Mouse (Mus musculus): ENCODE data around the gene Dync2h1. TPM values are rescaled to one million over a fixed set of nuclear protein-coding genes. Genes with fewer than 3 reads are reported as not detected.

The Dync2h1 gene
- polyA plus RNA-seq, 1 experiment = 0.63 TPM

- H3K79me2 ChIP-seq (ENCODE audit: control insufficient read depth, insufficient read depth) = no peaks in the 10 kb centered on the region
These were observed 133.7 kb downstream of the Dync2h1 start for GRCm38 (mm10) chr9:7050588-7050987.

GRCm38 (mm10) chr9:7042635-7043273 lies 141.5 kb downstream of the Dync2h1 start:
- TF ChIP-seq USF1 (IDR thresholded peaks at IDR 0.05; ENCODE audit: low read depth) (no peak), CEBPB (IDR thresholded peaks at IDR 0.05; ENCODE audit: low read depth) (no peak), MYOD1 (IDR thresholded peaks at IDR 0.05; ENCODE audit: control insufficient read depth, insufficient read length, low read depth) (no peak), CTCF (IDR thresholded peaks at IDR 0.05; ENCODE audit: control insufficient read depth, insufficient read depth, insufficient read length) (no peak), FOSL1 (IDR thresholded peaks at IDR 0.05; ENCODE audit: insufficient read depth, low read length, poor library complexity, severe bottlenecking) (no peak), MYOG (IDR thresholded peaks at IDR 0.05; ENCODE audit: control insufficient read depth, extremely low read depth, insufficient read length) (no peak), MAX (IDR thresholded peaks at IDR 0.05) (no peak)
- H3K79me3 ChIP-seq (ENCODE audit: low read depth) = no peaks in the 10 kb centered on the region
- H3K4me3 ChIP-seq (ENCODE audit: insufficient read depth, poor library complexity, severe bottlenecking) = no peak overlapping the region
- H3K79me2 ChIP-seq (ENCODE audit: control insufficient read depth, insufficient read depth) = no peaks in the 10 kb centered on the region
- no peak overlapping the region for H3ac ChIP-seq (ENCODE audit: control insufficient read depth, insufficient read length, low read depth)
- H3K27me3 ChIP-seq (ENCODE audit: control insufficient read depth, insufficient read depth, insufficient read length) = no peaks in the 10 kb centered on the region
- H3K36me3 ChIP-seq (ENCODE audit: control insufficient read depth, insufficient read depth) = peaks cover 5% of the 10 kb centered on the region

More at GRCm38 (mm10) chr9:7050588-7050987, 133.7 kb downstream of the Dync2h1 start:
- Histone ChIP-seq H3K79me3 (ENCODE audit: low read depth) (no peaks in the 10 kb centered on the region), H3K4me3 (ENCODE audit: insufficient read depth, poor library complexity, severe bottlenecking) (no peak overlapping the region), H3K36me3 (ENCODE audit: control insufficient read depth, insufficient read depth) (no peaks in the 10 kb centered on the region), H3ac (ENCODE audit: control insufficient read depth, insufficient read length, low read depth) (no peak overlapping the region), H3K27me3 (ENCODE audit: control insufficient read depth, insufficient read depth, insufficient read length) (no peaks in the 10 kb centered on the region)
- TF ChIP-seq CEBPB (IDR thresholded peaks at IDR 0.05; ENCODE audit: low read depth) = no peak
- no peak for TF ChIP-seq MAX (IDR thresholded peaks at IDR 0.05)
- no peak for TF ChIP-seq FOSL1 (IDR thresholded peaks at IDR 0.05; ENCODE audit: insufficient read depth, low read length, poor library complexity, severe bottlenecking)
- no peak for TF ChIP-seq MYOG (IDR thresholded peaks at IDR 0.05; ENCODE audit: control insufficient read depth, extremely low read depth, insufficient read length)
- no peak for TF ChIP-seq MYOD1 (IDR thresholded peaks at IDR 0.05; ENCODE audit: control insufficient read depth, insufficient read length, low read depth)
- TF ChIP-seq CTCF (IDR thresholded peaks at IDR 0.05; ENCODE audit: control insufficient read depth, insufficient read depth, insufficient read length) = no peak
- TF ChIP-seq USF1 (IDR thresholded peaks at IDR 0.05; ENCODE audit: low read depth) = no peak

DNA sequence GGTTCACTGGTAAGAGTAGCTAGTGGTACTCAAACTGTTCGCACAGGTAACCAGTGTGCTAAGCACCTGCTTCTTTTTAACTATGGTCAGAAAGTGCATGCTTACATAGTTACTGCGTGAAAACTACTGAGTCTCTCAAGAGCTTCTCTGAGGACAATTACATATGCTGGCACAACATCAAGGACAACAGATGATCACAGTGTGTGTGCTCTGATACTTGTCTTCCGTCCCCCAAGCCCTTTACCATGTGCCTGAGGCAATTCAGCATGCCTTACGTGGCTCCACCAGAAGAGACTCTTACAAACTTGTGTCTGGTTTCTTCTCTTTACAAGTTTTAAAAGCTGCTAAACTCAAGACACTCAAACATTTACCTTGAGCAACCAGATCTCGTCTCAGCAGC lies 143.0 kb downstream of the Dync2h1 start:
- no peak for TF ChIP-seq USF1 (IDR thresholded peaks at IDR 0.05; ENCODE audit: low read depth)
- TF ChIP-seq FOSL1 (IDR thresholded peaks at IDR 0.05; ENCODE audit: insufficient read depth, low read length, poor library complexity, severe bottlenecking) = no peak
- no peak for TF ChIP-seq CEBPB (IDR thresholded peaks at IDR 0.05; ENCODE audit: low read depth)
- TF ChIP-seq MYOD1 (IDR thresholded peaks at IDR 0.05; ENCODE audit: control insufficient read depth, insufficient read length, low read depth) = no peak
- no peak for TF ChIP-seq MAX (IDR thresholded peaks at IDR 0.05)
- no peak for TF ChIP-seq MYOG (IDR thresholded peaks at IDR 0.05; ENCODE audit: control insufficient read depth, extremely low read depth, insufficient read length)
- no peak for TF ChIP-seq CTCF (IDR thresholded peaks at IDR 0.05; ENCODE audit: control insufficient read depth, insufficient read depth, insufficient read length)

DNA sequence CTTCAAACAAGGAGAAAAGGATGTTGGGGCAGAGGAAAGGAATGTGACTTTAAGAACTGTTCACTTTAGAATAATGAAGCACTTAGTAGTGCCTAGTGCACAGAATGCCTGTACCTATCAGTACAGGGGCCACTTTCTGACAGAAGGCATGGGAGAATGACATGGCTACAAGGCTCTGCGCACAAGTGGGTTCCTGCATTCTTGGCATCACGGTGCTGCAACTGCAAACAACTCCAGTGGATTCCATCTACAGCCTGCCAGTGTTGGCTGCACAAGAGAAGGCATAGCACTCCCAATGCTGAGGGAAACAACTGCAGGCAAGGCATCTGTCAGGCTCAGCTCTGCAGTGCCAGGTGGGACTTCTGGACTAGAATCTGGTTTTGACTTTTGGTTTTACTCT lies 151.7 kb downstream of the Dync2h1 start:
- TF ChIP-seq CTCF (IDR thresholded peaks at IDR 0.05; ENCODE audit: control insufficient read depth, insufficient read depth, insufficient read length) (no peak), MAX (IDR thresholded peaks at IDR 0.05) (no peak), MYOG (IDR thresholded peaks at IDR 0.05; ENCODE audit: control insufficient read depth, extremely low read depth, insufficient read length) (no peak), MYOD1 (IDR thresholded peaks at IDR 0.05; ENCODE audit: control insufficient read depth, insufficient read length, low read depth) (no peak), USF1 (IDR thresholded peaks at IDR 0.05; ENCODE audit: low read depth) (no peak), FOSL1 (IDR thresholded peaks at IDR 0.05; ENCODE audit: insufficient read depth, low read length, poor library complexity, severe bottlenecking) (no peak)

More for the DNA sequence above, 143.0 kb downstream of the Dync2h1 start:
- no peaks in the 10 kb centered on the region for H3K79me3 ChIP-seq (ENCODE audit: low read depth)
- no peak overlapping the region for H3ac ChIP-seq (ENCODE audit: control insufficient read depth, insufficient read length, low read depth)
- H3K27me3 ChIP-seq (ENCODE audit: control insufficient read depth, insufficient read depth, insufficient read length) = no peaks in the 10 kb centered on the region
- H3K36me3 ChIP-seq (ENCODE audit: control insufficient read depth, insufficient read depth) = peaks cover 5% of the 10 kb centered on the region
- no peaks in the 10 kb centered on the region for H3K79me2 ChIP-seq (ENCODE audit: control insufficient read depth, insufficient read depth)
- H3K4me3 ChIP-seq (ENCODE audit: insufficient read depth, poor library complexity, severe bottlenecking) = no peak overlapping the region

GRCm38 (mm10) chr9:7015600-7015999 lies 168.6 kb downstream of the Dync2h1 start:
- Histone ChIP-seq H3K27me3 (ENCODE audit: control insufficient read depth, insufficient read depth, insufficient read length) (no peaks in the 10 kb centered on the region), H3K4me3 (ENCODE audit: insufficient read depth, poor library complexity, severe bottlenecking) (no peak overlapping the region), H3K79me3 (ENCODE audit: low read depth) (no peaks in the 10 kb centered on the region), H3ac (ENCODE audit: control insufficient read depth, insufficient read length, low read depth) (no peak overlapping the region), H3K79me2 (ENCODE audit: control insufficient read depth, insufficient read depth) (no peaks in the 10 kb centered on the region), H3K36me3 (ENCODE audit: control insufficient read depth, insufficient read depth) (no peaks in the 10 kb centered on the region)
- TF ChIP-seq FOSL1 (IDR thresholded peaks at IDR 0.05; ENCODE audit: insufficient read depth, low read length, poor library complexity, severe bottlenecking) (no peak), MYOD1 (IDR thresholded peaks at IDR 0.05; ENCODE audit: control insufficient read depth, insufficient read length, low read depth) (no peak), USF1 (IDR thresholded peaks at IDR 0.05; ENCODE audit: low read depth) (no peak), CEBPB (IDR thresholded peaks at IDR 0.05; ENCODE audit: low read depth) (no peak), MYOG (IDR thresholded peaks at IDR 0.05; ENCODE audit: control insufficient read depth, extremely low read depth, insufficient read length) (no peak), MAX (IDR thresholded peaks at IDR 0.05) (no peak), CTCF (IDR thresholded peaks at IDR 0.05; ENCODE audit: control insufficient read depth, insufficient read depth, insufficient read length) (no peak)

More for the DNA sequence above, 151.7 kb downstream of the Dync2h1 start:
- Histone ChIP-seq H3K36me3 (ENCODE audit: control insufficient read depth, insufficient read depth) (no peaks in the 10 kb centered on the region), H3ac (ENCODE audit: control insufficient read depth, insufficient read length, low read depth) (no peak overlapping the region), H3K79me3 (ENCODE audit: low read depth) (no peaks in the 10 kb centered on the region), H3K79me2 (ENCODE audit: control insufficient read depth, insufficient read depth) (no peaks in the 10 kb centered on the region), H3K27me3 (ENCODE audit: control insufficient read depth, insufficient read depth, insufficient read length) (no peaks in the 10 kb centered on the region), H3K4me3 (ENCODE audit: insufficient read depth, poor library complexity, severe bottlenecking) (no peak overlapping the region)

Data from C2C12 (cell line).